Mouse (Mus musculus) heart, postnatal 25 days (tissue): ENCODE measurements around the gene Carm1. TPM values are rescaled to one million over a fixed set of nuclear protein-coding genes. Genes with fewer than 3 reads are reported as not detected.
"Not testable (repeated sequence)": the region's sequence is repeated elsewhere in the genome, so short reads cannot be mapped to it uniquely, and the experiment has no call there.

Experiments
- DNase-seq: peaks from one replicate; pipeline ENCODE4 v3.0.0; 2022; ENCODE audit warnings: low spot score
- intact Hi-C: fragments of 180-260 bp; cut with DNase I; formaldehyde crosslinking; loops from one replicate; pipeline ENCODE4 v1.15.1; 2025
- total RNA-seq, 2 experiments: library from RNA; stranded (reverse); gene quantifications; 2 replicates each; pipeline ENCODE4 v1.2.3; 2021

Carm1 gene
- total RNA-seq, 2 experiments from 2014 or later: 48.2 to 53.2 TPM

DNA sequence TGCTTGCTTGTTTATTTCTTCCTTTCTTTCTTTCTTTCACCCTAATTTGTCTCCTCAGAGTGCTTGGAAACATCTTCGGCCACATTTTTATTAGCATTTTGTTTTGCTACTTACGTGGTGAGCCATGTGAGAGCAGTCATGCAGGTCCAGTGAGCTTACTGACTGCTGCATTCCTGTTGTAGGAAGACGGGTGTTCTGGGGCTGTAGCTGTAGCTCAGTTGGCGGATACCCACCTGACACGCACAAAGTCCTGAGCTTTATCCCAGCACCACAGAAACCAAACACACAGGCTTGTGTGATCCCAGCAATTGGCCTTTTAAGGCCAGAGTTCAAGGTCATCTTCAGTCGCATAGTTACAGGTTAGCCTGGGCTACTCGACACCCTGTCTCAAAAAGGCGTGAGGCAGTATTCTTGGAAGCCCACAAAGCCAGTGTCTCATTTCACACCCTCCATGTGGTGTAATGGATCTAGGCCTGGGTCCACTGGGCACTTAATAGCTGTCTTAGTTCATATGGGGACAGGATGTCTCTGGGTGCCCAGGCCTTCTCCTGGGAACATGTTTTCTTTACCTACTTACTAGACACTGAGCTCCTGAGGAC lies 22.1 kb downstream of the Carm1 start:
- DNase-seq: no peak
- intact Hi-C loops: no loop called here

DNA sequence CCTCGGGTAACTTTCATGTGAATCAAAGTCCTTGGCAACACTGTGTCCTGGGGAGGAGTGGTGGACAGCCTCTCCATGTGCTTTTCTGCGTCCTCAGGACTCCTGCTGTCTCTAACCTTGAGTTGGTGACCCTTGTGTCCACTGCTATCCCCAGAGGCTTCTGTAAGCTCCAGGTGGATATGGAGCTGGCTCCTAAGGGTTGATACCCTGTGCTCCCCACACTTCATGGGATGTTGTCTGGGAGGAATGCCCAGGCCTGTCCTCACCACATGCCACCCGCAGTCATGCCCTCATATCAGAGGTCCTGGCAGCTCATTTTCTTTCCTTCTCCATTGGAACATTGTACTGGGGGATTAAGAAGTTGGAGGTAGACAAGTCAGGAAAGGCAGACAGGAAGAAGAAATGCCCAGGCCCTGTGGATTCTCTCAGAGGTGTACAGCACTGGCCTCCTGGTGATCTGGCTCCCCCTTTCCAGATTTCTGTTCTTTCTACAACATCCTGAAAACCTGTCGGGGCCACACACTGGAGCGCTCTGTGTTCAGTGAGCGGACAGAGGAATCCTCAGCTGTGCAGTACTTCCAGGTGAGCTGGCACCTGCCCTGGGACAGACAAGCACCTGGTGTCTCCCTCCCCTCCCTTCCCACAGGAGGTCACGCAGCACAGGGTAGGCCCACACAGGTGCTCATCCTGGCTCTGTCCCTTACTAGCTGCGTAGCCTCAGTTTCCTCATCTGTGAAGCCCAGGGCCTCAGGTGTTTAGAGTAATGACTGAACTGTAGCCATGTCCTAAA lies 27.5 kb downstream of the Carm1 start:
- DNase-seq: no peak
- intact Hi-C loops: no loop called here

DNA sequence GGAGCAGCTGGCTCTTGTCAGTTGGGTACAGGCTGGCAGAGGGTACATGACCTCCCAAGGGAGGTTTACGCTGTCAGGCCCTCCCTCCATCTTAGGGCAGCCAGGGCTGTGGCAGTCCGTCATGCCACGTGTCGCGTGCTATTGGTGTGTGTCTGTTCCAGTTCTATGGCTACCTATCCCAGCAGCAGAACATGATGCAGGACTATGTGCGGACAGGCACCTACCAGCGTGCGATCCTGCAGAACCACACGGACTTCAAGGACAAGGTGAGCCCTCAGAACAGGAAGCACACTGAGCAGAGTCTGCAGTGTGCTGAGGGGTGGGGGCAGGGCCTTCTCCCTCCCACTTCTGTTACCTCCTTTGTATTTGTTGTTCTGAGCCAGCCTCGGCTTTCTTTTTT lies 28.6 kb downstream of the Carm1 start:
- intact Hi-C loops: no loop called here
- DNase-seq: no peak

DNA sequence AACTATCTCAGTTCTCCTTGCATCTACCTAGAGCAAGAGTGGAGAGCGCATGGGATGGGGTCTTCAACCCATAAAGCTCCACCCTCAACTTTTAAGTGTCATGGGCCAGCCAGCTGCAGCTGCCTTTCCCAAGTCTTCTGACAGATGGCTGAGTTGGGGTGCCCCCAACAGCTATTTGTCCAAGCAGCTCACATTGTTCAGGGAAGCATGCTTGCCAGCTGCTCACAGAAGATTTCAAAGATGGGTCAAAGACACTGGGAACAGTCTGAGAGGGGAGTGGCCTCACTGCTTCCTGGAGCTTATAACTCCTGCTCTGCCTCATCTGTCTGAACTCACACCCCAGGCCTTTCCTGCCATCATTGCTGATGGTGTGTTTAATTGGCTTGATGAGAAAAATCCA lies 29.6 kb downstream of the Carm1 start:
- intact Hi-C loops: no loop called here
- no peak for DNase-seq

DNA sequence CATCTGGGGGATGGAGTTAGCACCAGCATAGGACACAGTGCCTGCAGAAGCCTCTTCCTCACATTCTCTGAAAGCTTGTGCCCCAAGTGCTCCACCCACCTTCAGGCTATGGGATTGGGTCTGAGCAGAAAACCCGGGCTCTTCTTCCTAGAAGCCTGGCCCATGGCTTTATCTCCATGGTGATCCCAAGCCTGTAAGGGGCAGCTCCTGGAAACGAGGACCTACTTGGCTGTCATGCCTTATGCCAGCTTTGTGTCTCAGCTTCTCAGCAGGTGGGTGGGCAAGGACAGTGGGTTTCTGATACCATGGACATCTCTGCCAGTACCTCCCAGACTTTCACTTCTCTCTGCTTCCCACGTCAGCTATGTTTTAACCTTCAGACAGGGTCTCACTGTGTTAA lies 31.5 kb downstream of the Carm1 start:
- intact Hi-C loops: no loop called here
- DNase-seq: no peak

DNA sequence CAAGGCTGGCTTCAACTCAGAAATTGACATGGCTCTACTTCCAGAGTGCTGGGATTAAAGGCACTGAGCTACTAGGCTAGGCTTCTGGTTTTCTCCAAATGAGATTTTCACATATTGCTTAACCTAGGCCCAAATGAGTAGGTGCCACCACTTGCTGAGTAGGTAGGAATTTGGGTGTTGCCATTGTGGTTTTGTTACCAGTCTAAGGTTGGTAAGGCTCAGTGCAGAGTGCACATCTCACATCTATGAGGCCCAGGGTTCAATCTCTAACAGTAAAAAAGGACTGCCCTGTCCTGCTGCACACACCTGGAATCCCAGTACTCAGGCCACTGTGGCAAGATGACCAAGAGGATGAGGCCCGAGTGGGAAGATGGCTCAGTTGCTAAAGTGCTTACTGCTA lies 38.7 kb downstream of the Carm1 start:
- intact Hi-C loops: no loop called here

DNA sequence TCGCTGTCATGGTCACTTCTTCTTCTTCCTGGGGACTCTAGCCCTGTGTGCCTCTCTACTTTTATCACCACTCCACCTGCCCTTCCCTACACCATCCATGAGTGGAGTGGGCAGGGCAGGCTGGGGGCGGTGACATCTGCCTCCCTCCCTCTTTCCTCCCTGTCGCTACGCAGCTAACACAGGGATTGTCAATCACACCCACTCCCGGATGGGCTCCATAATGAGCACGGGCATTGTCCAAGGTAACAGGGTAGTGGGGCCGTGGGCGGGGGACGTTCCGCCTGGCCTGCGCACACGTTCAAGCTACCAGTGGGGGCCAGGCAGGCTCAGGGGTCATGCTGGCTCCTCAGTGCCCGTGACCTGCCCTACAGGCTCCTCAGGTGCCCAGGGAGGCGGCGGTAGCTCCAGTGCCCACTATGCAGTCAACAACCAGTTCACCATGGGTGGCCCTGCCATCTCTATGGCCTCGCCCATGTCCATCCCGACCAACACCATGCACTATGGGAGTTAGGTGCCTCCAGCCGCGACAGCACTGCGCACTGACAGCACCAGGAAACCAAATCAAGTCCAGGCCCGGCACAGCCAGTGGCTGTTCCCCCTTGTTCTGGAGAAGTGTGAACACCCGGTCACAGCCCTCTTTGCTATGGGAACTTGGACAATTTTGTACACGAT lies 41.1 kb downstream of the Carm1 start:
- intact Hi-C loops: no loop called here

More for the DNA sequence above, 38.7 kb downstream of the Carm1 start:
- no peak for DNase-seq

DNA sequence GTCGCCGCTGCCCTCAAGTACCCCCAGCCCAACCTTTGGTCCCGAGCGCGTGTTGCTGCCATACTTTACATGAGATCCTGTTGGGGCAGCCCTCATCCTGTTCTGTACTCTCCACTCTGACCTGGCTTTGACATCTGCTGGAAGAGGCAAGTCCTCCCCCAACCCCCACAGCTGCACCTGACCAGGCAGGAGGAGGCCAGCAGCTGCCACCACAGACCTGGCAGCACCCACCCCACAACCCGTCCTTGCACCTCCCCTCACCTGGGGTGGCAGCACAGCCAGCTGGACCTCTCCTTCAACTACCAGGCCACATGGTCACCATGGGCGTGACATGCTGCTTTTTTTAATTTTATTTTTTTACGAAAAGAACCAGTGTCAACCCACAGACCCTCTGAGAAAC lies 41.7 kb downstream of the Carm1 start:
- intact Hi-C loops: no loop called here

More for the DNA sequence above, 41.1 kb downstream of the Carm1 start:
- DNase-seq: no peak

DNA sequence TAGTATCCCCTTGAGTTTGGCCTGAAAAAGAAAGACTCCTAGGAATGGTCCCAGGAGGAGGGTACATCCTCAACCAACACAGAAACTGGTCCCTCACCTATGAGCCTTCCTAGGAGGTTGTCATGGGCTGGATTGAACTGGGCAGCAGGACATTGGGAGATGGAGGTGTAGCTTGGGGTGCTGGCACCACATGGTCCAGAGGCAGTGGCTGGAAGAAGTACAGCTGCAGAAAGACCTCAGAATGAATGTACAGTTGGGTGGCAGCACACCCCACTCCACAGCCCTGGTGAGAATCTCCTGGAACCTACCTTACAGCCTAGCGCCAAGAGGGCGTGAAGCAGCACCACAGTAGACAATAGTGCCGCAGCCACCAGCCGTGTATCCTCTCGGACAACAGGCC lies 42.8 kb downstream of the Carm1 start:
- intact Hi-C loops: no loop called here
- no peak for DNase-seq

More for the DNA sequence above, 41.7 kb downstream of the Carm1 start:
- DNase-seq: no peak

DNA sequence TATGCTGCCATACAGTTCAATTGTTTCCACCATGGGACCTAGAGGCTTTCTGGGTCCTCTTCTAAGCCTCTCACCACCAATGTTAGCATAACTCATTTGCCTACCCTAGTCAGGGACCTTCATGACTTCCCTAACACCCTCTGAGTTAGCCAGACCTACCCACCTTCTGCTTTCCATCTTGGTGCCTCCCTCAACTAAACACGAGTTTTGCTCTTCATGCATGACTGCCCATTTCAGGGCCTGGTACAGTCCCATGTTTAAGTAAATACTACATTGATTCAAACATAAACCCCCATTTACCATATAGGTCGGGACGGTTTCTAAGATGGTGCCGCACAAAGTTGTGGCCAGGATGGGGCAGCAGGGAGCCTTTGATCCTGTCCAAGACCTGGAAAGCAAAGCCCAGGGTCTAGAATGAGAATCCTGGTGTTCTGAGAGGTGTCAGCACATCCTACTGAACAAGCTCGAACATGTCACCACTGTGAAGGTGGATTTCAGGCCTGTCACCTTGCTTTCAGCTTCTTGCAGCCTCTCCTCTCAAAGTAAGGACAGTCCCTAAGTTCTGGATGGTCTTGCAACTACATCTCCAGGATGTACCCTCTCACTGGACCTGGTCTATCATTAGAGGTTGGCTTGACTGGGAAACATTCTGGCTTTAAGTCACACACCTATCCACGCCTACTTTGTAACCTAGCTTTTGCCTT lies 44.6 kb downstream of the Carm1 start:
- no peak for DNase-seq
- intact Hi-C loops: loop anchor here (5.0 kb wide), 1 partner anchor 44 kb away; the partner anchor contains the start of gene Carm1

DNA sequence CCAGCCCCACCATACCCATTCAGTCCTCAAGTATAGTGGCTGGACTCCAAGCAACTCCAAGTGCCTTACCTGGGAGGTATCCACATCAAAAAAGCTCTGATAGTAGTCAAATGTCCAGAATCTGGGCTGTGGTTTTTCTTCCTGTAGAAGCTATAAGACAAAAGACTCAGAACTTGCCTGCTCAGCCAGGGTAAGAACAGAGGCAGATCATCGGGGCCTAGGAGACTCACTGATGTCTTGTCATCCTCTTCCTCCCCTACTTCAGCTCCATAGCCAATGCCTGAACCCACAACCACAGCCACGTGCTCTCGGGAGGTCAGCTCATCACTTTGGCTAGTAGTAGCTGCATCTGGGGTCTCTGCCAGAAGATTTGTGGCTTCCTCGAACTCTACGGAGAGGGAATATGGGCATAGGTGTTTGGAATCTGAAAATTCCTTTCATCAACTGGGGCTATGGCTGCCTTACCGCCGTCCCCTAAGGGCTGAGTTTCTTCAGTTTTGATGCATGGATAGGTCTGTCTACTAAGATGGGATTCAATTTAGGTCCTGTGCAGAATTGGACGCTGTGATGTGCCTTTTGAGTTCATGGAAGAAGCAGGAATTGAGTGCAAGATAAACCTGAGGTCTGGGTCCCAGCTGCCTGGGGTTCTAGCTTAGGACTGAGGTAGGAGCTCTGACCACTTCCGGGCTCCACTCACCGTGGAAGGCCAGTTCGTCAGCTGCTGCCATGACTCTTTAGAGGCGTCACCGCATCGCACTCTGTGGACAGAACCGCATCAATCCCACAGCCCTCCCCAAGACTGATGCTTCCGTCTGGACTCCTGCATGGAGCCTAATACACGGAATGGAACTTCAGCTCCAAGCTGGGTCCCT lies 45.4 kb downstream of the Carm1 start:
- DNase-seq: no peak
- intact Hi-C loops: loop anchor here (2.0 to 5.0 kb wide), 2 partner anchors 25 to 45 kb away; partner anchors contain the start of genes Carm1 and Smarca4

DNA sequence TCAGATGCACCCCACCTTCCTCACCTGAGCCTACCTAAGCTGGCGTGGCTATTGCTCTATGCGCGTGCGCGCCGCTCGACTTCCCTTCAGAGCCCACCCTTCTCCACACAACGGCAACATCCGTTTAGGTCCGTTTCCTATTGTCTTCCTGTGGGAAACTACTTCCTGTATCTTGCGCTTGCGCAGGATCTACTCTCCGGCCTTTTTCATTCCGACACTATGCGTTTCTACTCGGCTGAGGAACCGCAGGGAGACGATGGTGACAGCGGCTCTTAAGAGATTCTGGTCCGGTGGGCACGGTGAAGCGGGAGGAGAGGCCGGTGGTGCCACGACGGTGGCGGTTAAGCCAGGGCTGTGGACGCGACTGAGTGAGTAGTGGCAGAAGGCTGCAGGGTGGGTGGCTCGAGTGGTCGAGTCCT lies 46.0 kb downstream of the Carm1 start, which contains the start of the genes Timm29 and Yipf2:
Timm29 (plus strand) TSS at position 20 of the 419 bp plus-strand sequence.
Yipf2 (minus strand) TSS at position 126 of the 419 bp plus-strand sequence.
- intact Hi-C loops: loop anchor here (2.0 to 5.0 kb wide), 2 partner anchors 24 to 45 kb away; partner anchors contain the start of genes Carm1 and Smarca4
- peak; percentile 80 for DNase-seq

DNA sequence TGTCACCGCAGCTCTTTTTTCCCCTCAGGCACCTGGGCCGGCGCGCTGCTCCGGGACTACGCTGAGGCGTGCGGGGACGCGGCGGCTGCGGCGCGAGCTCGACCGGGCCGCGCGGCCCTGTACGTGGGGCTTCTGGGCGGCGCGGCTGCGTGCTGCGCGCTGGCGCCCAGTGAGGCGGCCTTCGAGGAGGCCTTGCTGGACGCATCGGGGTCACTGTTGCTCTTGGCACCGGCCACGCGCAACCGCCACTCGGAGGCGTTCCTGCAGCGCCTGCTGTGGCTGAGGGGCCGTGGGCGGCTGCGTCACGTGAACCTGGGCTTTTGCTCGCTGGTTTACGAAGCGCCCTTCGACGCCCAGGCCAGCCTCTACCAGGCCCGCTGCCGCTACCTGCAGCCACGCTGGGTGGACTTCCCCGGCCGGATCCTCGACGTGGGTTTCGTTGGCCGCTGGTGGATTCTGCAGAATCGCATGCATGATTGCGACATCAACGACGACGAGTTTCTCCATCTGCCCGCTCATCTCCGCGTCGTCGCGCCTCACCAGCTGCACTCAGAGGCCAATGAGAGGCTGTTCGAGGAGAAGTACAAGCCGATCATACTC lies 46.5 kb downstream of the Carm1 start:
- intact Hi-C loops: loop anchor here (2.0 to 5.0 kb wide), 2 partner anchors 24 to 46 kb away; partner anchors contain the start of genes Carm1 and Smarca4
- DNase-seq: no peak

DNA sequence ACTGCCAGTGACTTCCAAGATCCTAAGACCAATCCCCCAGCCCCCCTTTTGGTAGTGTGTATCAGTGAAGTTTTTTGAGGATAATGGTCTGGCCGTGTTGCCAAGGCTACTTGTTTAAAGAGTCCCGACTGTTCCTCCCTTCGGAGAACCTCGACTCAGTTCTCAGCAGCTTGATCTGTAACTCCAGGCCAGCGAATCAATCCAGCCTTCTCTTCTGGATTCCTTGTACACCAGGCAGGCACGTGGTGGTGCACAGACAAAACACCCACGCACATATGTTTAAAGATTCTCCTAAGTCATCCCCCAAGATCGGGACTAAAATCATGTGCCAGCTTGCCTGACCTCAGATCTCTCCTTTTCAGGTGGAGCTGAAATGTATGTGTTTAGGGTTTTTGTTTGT lies 47.7 kb downstream of the Carm1 start:
- DNase-seq: not testable (repeated sequence)
- intact Hi-C loops: loop anchor here (5.0 kb wide), 1 partner anchor 47 kb away; the partner anchor contains the start of gene Carm1

DNA sequence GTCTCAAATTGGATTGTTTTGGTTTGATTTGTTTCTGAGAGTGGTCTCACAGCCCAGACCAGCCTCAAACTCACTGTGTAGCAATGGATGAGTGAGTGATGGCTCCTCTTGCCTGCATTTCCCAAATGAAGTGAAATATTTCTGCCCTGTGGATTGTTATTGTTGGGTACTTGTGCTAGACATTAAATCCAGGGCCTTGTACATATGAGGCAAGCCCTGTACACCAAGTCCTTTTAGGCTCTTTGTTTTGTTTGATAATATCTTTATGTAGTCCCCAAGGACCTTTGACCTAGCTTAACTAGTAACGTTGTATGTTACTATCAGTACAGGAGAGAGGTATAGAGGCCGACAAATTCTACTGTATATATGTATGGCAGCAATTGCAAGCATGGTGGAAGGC lies 48.1 kb downstream of the Carm1 start:
- intact Hi-C loops: loop anchor here (5.0 kb wide), 1 partner anchor 48 kb away; the partner anchor contains the start of gene Carm1

DNA sequence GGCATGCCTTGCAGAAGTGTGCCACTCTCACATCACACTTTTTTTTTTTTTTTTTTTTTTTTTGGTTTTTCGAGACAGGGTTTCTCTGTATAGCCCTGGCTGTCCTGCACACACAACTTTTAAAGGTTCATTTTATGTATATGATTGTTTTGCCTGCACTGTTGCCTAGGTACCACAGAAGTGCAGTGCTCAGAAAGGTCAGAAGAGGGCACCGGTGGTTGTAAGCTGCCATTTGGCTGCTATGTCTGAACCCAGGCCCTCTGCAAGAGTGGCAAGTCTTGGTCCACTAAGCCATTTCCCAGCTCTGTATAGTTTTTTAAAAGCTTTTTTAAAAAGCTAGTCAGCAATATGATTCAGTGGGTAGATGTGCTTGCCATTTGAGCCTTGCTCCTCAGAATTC lies 51.5 kb downstream of the Carm1 start:
- no peak for DNase-seq

More for the DNA sequence above, 48.1 kb downstream of the Carm1 start:
- no peak for DNase-seq

DNA sequence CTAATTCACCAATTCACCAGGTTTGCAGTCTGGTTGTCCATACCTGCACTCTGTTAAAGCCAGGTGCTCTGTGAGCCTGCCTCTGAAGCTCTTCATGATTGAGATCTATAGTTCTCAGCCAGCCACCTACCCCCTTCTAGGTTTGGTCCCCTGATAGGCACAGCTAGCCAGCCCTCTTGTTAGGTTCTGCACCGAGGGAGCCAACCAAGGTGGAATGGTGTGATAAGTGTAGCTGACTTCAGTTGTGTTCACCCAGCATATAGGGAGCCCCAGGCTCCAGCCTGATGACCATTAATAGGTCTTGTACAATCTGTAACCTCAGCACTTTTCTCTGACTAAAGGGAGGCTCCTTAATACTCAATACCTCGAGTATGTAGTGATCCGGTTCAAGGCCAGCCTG lies 53.5 kb downstream of the Carm1 start:
- DNase-seq: no peak
- intact Hi-C loops: loop anchor here (5.0 to 10.0 kb wide), 3 partner anchors 52 to 205 kb away; no protein-coding TSS in a partner anchor

More for the DNA sequence above, 51.5 kb downstream of the Carm1 start:
- intact Hi-C loops: no loop called here

DNA sequence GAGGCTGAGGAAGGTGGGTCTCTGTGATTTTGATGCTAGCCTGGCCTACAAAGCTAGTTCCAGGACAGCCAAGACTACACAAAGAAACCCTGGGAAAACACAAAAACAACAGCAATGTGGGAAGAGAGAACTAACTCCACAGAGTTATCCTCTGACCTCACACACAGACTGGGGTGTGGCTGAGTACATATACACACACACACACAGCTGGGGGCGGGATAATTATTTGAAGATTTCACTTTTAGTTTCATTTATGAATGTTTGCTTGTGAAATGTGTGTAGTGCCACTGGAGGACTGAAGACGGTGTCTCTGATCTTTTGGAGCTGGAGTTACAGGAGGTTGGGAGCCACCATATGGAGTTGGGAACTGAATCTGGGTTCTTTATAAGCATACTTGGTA lies 54.4 kb downstream of the Carm1 start:
- intact Hi-C loops: loop anchor here (5.0 to 10.0 kb wide), 3 partner anchors 51 to 204 kb away; no protein-coding TSS in a partner anchor
- DNase-seq: no peak
